Mouse (Mus musculus) CH12.LX (cell line): Measurements from ENCODE around the gene Pacsin1. TPM values are rescaled to one million over a fixed set of nuclear protein-coding genes. Genes with fewer than 3 reads are reported as not detected.

Experiments
- DNase-seq: peaks from one replicate; pipeline ENCODE4 v3.0.0-alpha.2; 2013; ENCODE audit errors: extremely low read depth
- H3K27ac ChIP-seq: 2 replicates; pipeline ENCODE4 v1.5.1; 2012; ENCODE audit warnings: low read depth, mild to moderate bottlenecking, control low read depth, moderate library complexity; ENCODE audit not compliant: insufficient read depth
- H3K27me3 ChIP-seq: replicated peaks from 2 replicates; pipeline ENCODE3; 2012; ENCODE audit warnings: inconsistent platforms
- H3K36me3 ChIP-seq, 2 experiments: replicated peaks in 1 of 2; 2 replicates each; pipeline versions ENCODE3 to v1.6.1; 2012; ENCODE audit warnings: inconsistent platforms in 1 of 2, low read length in 1 of 2, mild to moderate bottlenecking in 1 of 2, mixed read lengths in 1 of 2, moderate library complexity in 1 of 2; ENCODE audit not compliant: control insufficient read depth in 1 of 2, insufficient read depth in 1 of 2
- H3K4me1 ChIP-seq, 2 experiments: 2 replicates each; pipeline ENCODE4 v1.6.1; 2012; ENCODE audit warnings: inconsistent platforms in 1 of 2, moderate library complexity in 1 of 2; ENCODE audit not compliant: insufficient read depth in 2 of 2, control insufficient read depth in 1 of 2
- H3K4me2 ChIP-seq: 2 replicates; pipeline ENCODE4 v1.6.1; 2012; ENCODE audit warnings: low read depth, mild to moderate bottlenecking, control low read depth; ENCODE audit not compliant: poor library complexity, insufficient read depth, severe bottlenecking
- H3K4me3 ChIP-seq, 3 experiments: fragments of 150-350 bp in 1 of 3; sonication (generic) in 1 of 3; replicated peaks in 1 of 3; 2 replicates each; pipeline versions ENCODE3 to v1.5.1; 2011 to 2012; ENCODE audit warnings: low read depth in 2 of 3, low read length in 2 of 3, mild to moderate bottlenecking in 2 of 3, moderate library complexity in 2 of 3, control low read depth in 1 of 3, improper control_type of control experiment in 1 of 3, inconsistent platforms in 1 of 3, mixed read lengths in 1 of 3; ENCODE audit not compliant: poor library complexity in 1 of 3
- H3K79me2 ChIP-seq: replicated peaks from 2 replicates; pipeline ENCODE4 v1.6.1; 2012; ENCODE audit warnings: mild to moderate bottlenecking, moderate library complexity; ENCODE audit not compliant: control insufficient read depth, poor library complexity, insufficient read depth, severe bottlenecking; ENCODE audit errors: extremely low read depth
- H3K9ac ChIP-seq: 2 replicates; pipeline ENCODE4 v1.6.1; 2012; ENCODE audit warnings: low read depth, mild to moderate bottlenecking, control low read depth, moderate library complexity; ENCODE audit not compliant: insufficient read depth
- H3K9me3 ChIP-seq: replicated peaks from 2 replicates; pipeline ENCODE3; 2012; ENCODE audit warnings: low read length, inconsistent platforms, mixed read lengths
- BHLHE40 ChIP-seq: IDR thresholded peaks from 2 replicates; pipeline ENCODE4 v1.6.1; 2011; ENCODE audit warnings: mild to moderate bottlenecking, low read depth, low read length, improper control_type of control experiment
- CHD1 ChIP-seq: IDR thresholded peaks from 2 replicates; pipeline ENCODE4 v1.6.1; 2012; ENCODE audit warnings: low read depth, low read length, improper control_type of control experiment, inconsistent platforms
- CHD2 ChIP-seq: IDR thresholded peaks from 2 replicates; pipeline ENCODE4 v1.6.1; 2011; ENCODE audit warnings: low read length, improper control_type of control experiment
- CTCF ChIP-seq, 2 experiments: IDR thresholded peaks in 1 of 2; conservative IDR thresholded peaks in 1 of 2; 2 replicates each; pipeline ENCODE4 v1.5.1; 2011 to 2012; ENCODE audit warnings: low read depth in 2 of 2, low read length in 2 of 2, improper control_type of control experiment in 1 of 2, inconsistent platforms in 1 of 2, mild to moderate bottlenecking in 1 of 2, moderate library complexity in 1 of 2
- E2F4 ChIP-seq: IDR thresholded peaks from 2 replicates; pipeline ENCODE4 v1.6.1; 2011; ENCODE audit warnings: low read depth, low read length, improper control_type of control experiment; ENCODE audit not compliant: insufficient replicate concordance
- ELF1 ChIP-seq: IDR thresholded peaks from 2 replicates; pipeline ENCODE4 v1.6.1; 2014; ENCODE audit warnings: low read depth, mild to moderate bottlenecking, inconsistent platforms, low read length, improper control_type of control experiment
- EP300 ChIP-seq: IDR thresholded peaks from 2 replicates; pipeline ENCODE4 v1.6.1; 2011; ENCODE audit warnings: low read length, improper control_type of control experiment
- ETS1 ChIP-seq: conservative IDR thresholded peaks from 2 replicates; pipeline ENCODE4 v1.6.1; 2012; ENCODE audit warnings: low read depth, mild to moderate bottlenecking, inconsistent platforms, low read length, improper control_type of control experiment, moderate library complexity
- HCFC1 ChIP-seq: IDR thresholded peaks from 2 replicates; pipeline ENCODE4 v1.6.1; 2012; ENCODE audit warnings: low read depth, mild to moderate bottlenecking, inconsistent platforms, low read length, improper control_type of control experiment
- JUN ChIP-seq: IDR thresholded peaks from 2 replicates; pipeline ENCODE4 v1.6.1; 2011; ENCODE audit warnings: low read depth, mild to moderate bottlenecking, low read length, improper control_type of control experiment, moderate library complexity; ENCODE audit not compliant: insufficient read depth
- JUND ChIP-seq: conservative IDR thresholded peaks from 2 replicates; pipeline ENCODE4 v1.6.1; 2011; ENCODE audit warnings: low read depth, low read length, improper control_type of control experiment
- KAT2A ChIP-seq: IDR thresholded peaks from 2 replicates; pipeline ENCODE4 v1.6.1; 2012; ENCODE audit warnings: low read length, improper control_type of control experiment, inconsistent platforms; ENCODE audit not compliant: insufficient replicate concordance
- MAX ChIP-seq: IDR thresholded peaks from 2 replicates; pipeline ENCODE4 v1.6.1; 2011; ENCODE audit warnings: low read length, improper control_type of control experiment
- MYC ChIP-seq: IDR thresholded peaks from 2 replicates; pipeline ENCODE4 v1.6.1; 2011; ENCODE audit warnings: low read depth, mild to moderate bottlenecking, improper control_type of control experiment, low read length
- NELFE ChIP-seq: IDR thresholded peaks from 2 replicates; pipeline ENCODE4 v1.6.1; 2011; ENCODE audit warnings: low read depth, low read length, improper control_type of control experiment
- NRF1 ChIP-seq: IDR thresholded peaks from 2 replicates; pipeline ENCODE4 v1.6.1; 2014; ENCODE audit warnings: low read depth, mild to moderate bottlenecking, inconsistent platforms, low read length, improper control_type of control experiment, moderate library complexity
- PAX5 ChIP-seq: IDR thresholded peaks from 2 replicates; pipeline ENCODE4 v1.6.1; 2012; ENCODE audit warnings: low read length, inconsistent platforms, mixed read lengths
- POLR2A ChIP-seq: IDR thresholded peaks from 2 replicates; pipeline ENCODE4 v1.6.1; 2011; ENCODE audit warnings: low read depth, mild to moderate bottlenecking, improper control_type of control experiment, low read length
- POLR2AphosphoS2 ChIP-seq: IDR thresholded peaks from 2 replicates; pipeline ENCODE4 v1.6.1; 2011; ENCODE audit warnings: low read depth, low read length, improper control_type of control experiment
- RCOR1 ChIP-seq: conservative IDR thresholded peaks from 2 replicates; pipeline ENCODE4 v1.6.1; 2012; ENCODE audit warnings: low read depth, mild to moderate bottlenecking, inconsistent platforms, low read length, improper control_type of control experiment
- TCF12 ChIP-seq: IDR thresholded peaks from 2 replicates; pipeline ENCODE4 v1.6.1; 2014; ENCODE audit warnings: low read depth, mild to moderate bottlenecking, inconsistent platforms, low read length, improper control_type of control experiment
- UBTF ChIP-seq: IDR thresholded peaks from 2 replicates; pipeline ENCODE4 v1.6.1; 2012; ENCODE audit warnings: low read depth, mild to moderate bottlenecking, inconsistent platforms, low read length, improper control_type of control experiment, moderate library complexity
- USF1 ChIP-seq: IDR thresholded peaks from 2 replicates; pipeline ENCODE4 v1.6.1; 2014; ENCODE audit warnings: low read depth, mild to moderate bottlenecking, inconsistent platforms, low read length, improper control_type of control experiment
- USF2 ChIP-seq: conservative IDR thresholded peaks from 2 replicates; pipeline ENCODE4 v1.6.1; 2011; ENCODE audit warnings: low read depth, low read length, improper control_type of control experiment
- ZC3H11A ChIP-seq: IDR thresholded peaks from 2 replicates; pipeline ENCODE4 v1.6.1; 2012; ENCODE audit warnings: low read depth, mild to moderate bottlenecking, inconsistent platforms, low read length, improper control_type of control experiment
- ZMIZ1 ChIP-seq: IDR thresholded peaks from 2 replicates; pipeline ENCODE4 v1.6.1; 2012; ENCODE audit warnings: low read depth, mild to moderate bottlenecking, inconsistent platforms, low read length, improper control_type of control experiment
- dilution Hi-C: fragments of 300-500 bp; cut with MboI; formaldehyde crosslinking; loops from 2 replicates; pipeline ENCODE4 v1.14.3; 2020; ENCODE audit warnings: low sequenced_read_pairs; ENCODE audit not compliant: extremely low pct_unique_long_range_greater_than_20kb, extremely low pct_ligation_motif_present
- in situ Hi-C: fragments of 300-500 bp; cut with MboI; formaldehyde crosslinking; loops from 3 replicates; pipeline ENCODE4 v1.14.3; 2019; ENCODE audit warnings: low sequenced_read_pairs, low pct_ligation_motif_present, low pct_unique_long_range_greater_than_20kb, mixed read lengths
- polyA plus RNA-seq: library from polyadenylated mRNA; unstranded; fragments of >175 nt; gene quantifications from 2 replicates; pipeline ENCODE4 v1.2.1, GENCODE M21; 2012; ENCODE audit warnings: low read depth; ENCODE audit not compliant: insufficient read length
- total RNA-seq, 2 experiments: library from RNA; depleted of rRNA; stranded (reverse); fragments of 300-350 nt in 1 of 2; fragments of >200 nt in 1 of 2; gene quantifications; 2 replicates each; pipeline ENCODE4 v1.2.3; 2012 to 2014

The Pacsin1 gene
- total and polyA plus RNA-seq, 3 experiments, result 1.9 to 14.0 (median 13.2) TPM

DNA sequence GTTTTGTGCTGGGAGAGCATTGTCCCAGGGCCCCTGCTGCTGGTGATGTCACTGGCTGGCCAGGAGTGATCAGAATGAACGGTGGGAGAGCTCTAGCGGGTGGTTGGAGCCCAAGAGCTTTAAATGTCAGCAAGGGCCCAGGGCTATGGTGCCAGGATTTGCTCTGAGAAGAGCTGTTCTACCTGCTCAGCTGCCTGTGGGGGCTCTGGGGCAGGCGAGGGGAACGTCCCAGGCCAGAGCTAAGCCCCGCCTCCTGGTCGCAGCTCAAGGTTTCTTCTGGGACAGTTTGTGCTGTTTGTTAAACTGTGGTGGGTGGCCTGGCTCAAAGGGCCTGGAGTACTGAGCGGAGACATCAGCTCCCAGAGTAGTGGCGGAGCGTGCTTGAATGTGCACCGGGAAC lies 70.1 kb downstream of the Pacsin1 start:
- H3K4me3 ChIP-seq, result no peak overlapping the region
- peaks cover 3 to 16% of the 10 kb centered on the region in 2 experiments; a peak in 2 of 4 replicates for H3K4me1 ChIP-seq
- H3K27me3 ChIP-seq, result peaks cover 17% of the 10 kb centered on the region
- peak overlapping the region; percentile 52; the same call in 1 of the 2 replicates for H3K4me2 ChIP-seq
- peaks cover 7% of the 10 kb centered on the region for H3K9me3 ChIP-seq
- dilution Hi-C loops (no loop called here), in situ Hi-C loops (loop anchor here (10.0 kb wide), 1 partner anchor 71 kb away; the partner anchor contains the start of gene Pacsin1)
- no peak overlapping the region for H3K27ac ChIP-seq
- no peaks in the 10 kb centered on the region for H3K36me3 ChIP-seq
- TF ChIP-seq BHLHE40 (no peak), E2F4 (no peak), PAX5 (no peak), ZC3H11A (no peak), RCOR1 (no peak), POLR2AphosphoS2 (no peak), HCFC1 (no peak), POLR2A (no peak), USF1 (no peak), JUN (no peak), JUND (no peak), NELFE (no peak), MAX (no peak), USF2 (no peak), CTCF (conservative IDR thresholded peaks at IDR 0.05 in 1 of 2, IDR thresholded peaks at IDR 0.05 in 1 of 2; ENCODE audit: low read depth in 2 of 2, low read length in 2 of 2) (no peak), CHD2 (no peak)
- no peak for DNase-seq
- H3K79me2 ChIP-seq, result no peaks in the 10 kb centered on the region
- H3K9ac ChIP-seq, result no peak overlapping the region

DNA sequence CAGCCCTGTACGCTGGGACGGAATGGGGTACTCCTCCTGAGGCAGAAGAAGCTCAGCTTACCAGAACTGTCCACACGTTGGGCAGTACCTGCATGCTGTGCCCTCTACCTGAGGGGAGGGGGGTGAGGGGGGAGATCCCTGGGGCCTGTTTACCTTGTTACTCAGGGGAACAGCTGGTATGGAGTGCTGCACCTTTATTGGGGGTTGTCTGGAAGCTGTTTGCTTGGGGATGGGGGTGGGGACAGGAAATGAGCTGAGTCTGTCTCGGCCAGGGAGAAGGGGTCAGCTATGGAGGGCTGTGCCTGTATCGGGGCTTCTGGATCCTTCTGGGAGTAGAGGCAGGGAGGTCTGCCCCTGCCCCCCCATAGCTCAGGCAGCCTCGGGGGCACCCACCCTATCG lies 71.2 kb downstream of the Pacsin1 start:
- DNase-seq, result no peak
- H3K4me2 ChIP-seq, result no peak overlapping the region
- in situ Hi-C loops, result loop anchor here (10.0 kb wide), 1 partner anchor 72 kb away; the partner anchor contains the start of gene Pacsin1
- no peaks in the 10 kb centered on the region for H3K79me2 ChIP-seq
- peaks cover 17% of the 10 kb centered on the region for H3K27me3 ChIP-seq
- TF ChIP-seq KAT2A (no peak), BHLHE40 (no peak), TCF12 (no peak), PAX5 (no peak), E2F4 (no peak), MYC (no peak), ETS1 (no peak), ELF1 (no peak), HCFC1 (no peak), UBTF (no peak), EP300 (no peak), CHD1 (no peak), ZMIZ1 (no peak), NRF1 (no peak), POLR2AphosphoS2 (no peak), JUN (no peak), ZC3H11A (no peak), USF1 (no peak), CTCF (conservative IDR thresholded peaks at IDR 0.05 in 1 of 2, IDR thresholded peaks at IDR 0.05 in 1 of 2; ENCODE audit: low read depth in 2 of 2, low read length in 2 of 2) (no peak), CHD2 (no peak)
- peaks cover 9% of the 10 kb centered on the region for H3K9me3 ChIP-seq
- no peak overlapping the region for H3K27ac ChIP-seq
- H3K9ac ChIP-seq, result no peak overlapping the region
- no peaks in the 10 kb centered on the region for H3K36me3 ChIP-seq
- dilution Hi-C loops, result no loop called here
- H3K4me1 ChIP-seq, result peaks cover 3 to 16% of the 10 kb centered on the region in 2 experiments; a peak in 2 of 4 replicates
- H3K4me3 ChIP-seq, result no peak overlapping the region
